Mouse (Mus musculus) stomach, postnatal 0 days (tissue): Measurements from ENCODE around the gene Mlx.

Experiments used
- CTCF ChIP-seq: IDR thresholded peaks from 2 replicates; pipeline ENCODE4 v1.5.1; 2016; ENCODE audit warnings: antibody characterized with exemption, low read depth, mild to moderate bottlenecking, moderate library complexity
- EP300 ChIP-seq: optimal IDR thresholded peaks from 2 replicates; pipeline ENCODE3; 2016; ENCODE audit warnings: antibody characterized with exemption

DNA sequence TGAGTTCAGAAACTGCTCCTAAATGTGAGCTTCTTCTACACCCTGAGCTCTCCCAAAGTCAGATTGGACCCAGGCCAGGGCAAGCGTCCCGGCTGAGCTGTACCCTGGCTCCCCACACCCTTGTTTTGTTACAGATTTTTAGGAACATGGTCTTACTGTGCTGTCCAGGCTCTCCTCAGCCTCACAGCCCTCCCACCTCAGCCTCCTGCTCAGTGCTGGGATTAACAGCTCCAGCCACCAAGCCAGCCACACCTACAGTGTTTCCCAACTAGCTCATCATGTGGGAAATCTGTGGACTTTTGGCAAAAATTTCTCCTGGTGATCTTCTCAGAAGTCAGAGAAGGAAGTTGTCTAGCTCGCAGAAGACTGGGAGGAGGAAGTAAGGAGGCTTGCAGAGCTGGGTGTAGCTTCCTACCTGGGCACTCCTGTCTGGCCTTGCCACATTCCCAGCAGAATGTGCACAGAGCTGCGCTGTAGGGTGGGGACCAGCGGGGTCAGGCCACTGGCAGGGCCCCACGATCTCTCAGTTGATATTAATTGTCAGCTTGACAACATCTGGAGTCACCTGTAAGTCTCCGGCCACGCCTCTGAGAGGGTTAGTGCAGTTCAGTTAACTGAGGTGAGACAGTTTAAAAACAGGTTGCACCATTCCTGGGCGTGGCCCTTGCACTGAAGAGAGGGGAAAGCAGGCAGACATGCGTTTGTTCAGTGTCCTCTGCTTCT is 34.2 kb upstream of the Mlx start:
- TF ChIP-seq CTCF (no peak), EP300 (no peak)
